Mouse (Mus musculus) spleen, adult 2 months (tissue): Measurements from ENCODE around the gene Klc2. TPM values are rescaled to one million over a fixed set of nuclear protein-coding genes. Genes with fewer than 3 reads are reported as not detected.
"Not testable (repeated sequence)": the region's sequence is repeated elsewhere in the genome, so short reads cannot be mapped to it uniquely, and the experiment has no call there.

Experiments used
- DNase-seq, 2 experiments: peaks; one replicate each; pipeline versions ENCODE4 v3.0.0 to v3.0.0-alpha.2; 2012 to 2021; ENCODE audit warnings: low spot score in 2 of 2, low read depth in 1 of 2
- H3K27ac ChIP-seq: fragments of 200-500 bp; 2 replicates; pipeline ENCODE4 v1.5.1; 2012; ENCODE audit warnings: low read length, inconsistent platforms; ENCODE audit not compliant: insufficient read depth
- H3K27me3 ChIP-seq: fragments of 200-500 bp; 2 replicates; pipeline ENCODE4 v1.6.1; 2012; ENCODE audit warnings: mild to moderate bottlenecking, moderate library complexity, low read length, inconsistent platforms; ENCODE audit not compliant: control insufficient read depth, insufficient read depth
- H3K36me3 ChIP-seq: fragments of 200-500 bp; 2 replicates; pipeline ENCODE4 v1.6.1; 2012; ENCODE audit warnings: mild to moderate bottlenecking, low read length, inconsistent platforms; ENCODE audit not compliant: control insufficient read depth, insufficient read depth
- H3K4me1 ChIP-seq: fragments of 200-500 bp; 2 replicates; pipeline ENCODE4 v1.6.1; 2011; ENCODE audit warnings: inconsistent platforms; ENCODE audit not compliant: control insufficient read depth, insufficient read depth, insufficient read length
- H3K4me3 ChIP-seq: fragments of 200-500 bp; 2 replicates; pipeline ENCODE4 v1.5.1; 2011; ENCODE audit warnings: mild to moderate bottlenecking, inconsistent platforms; ENCODE audit not compliant: insufficient read depth, insufficient read length; ENCODE audit errors: extremely low read depth
- CTCF ChIP-seq: fragments of 200-500 bp; IDR thresholded peaks from 2 replicates; pipeline ENCODE4 v1.5.1; 2011; ENCODE audit warnings: mild to moderate bottlenecking, inconsistent platforms; ENCODE audit not compliant: insufficient read depth, insufficient read length, insufficient replicate concordance; ENCODE audit errors: extremely low read depth
- POLR2A ChIP-seq: fragments of 200-500 bp; IDR thresholded peaks from 2 replicates; pipeline ENCODE4 v1.6.1; 2011; ENCODE audit warnings: low read depth, low read length, inconsistent platforms
- whole genome bisulfite sequencing: fragments of 180-500 bp; shearing (Covaris S2); methylation state at CpG from one replicate; pipeline ENCODE4 v1.1.7; 2018; 5-methylcytosine and 5-hydroxymethylcytosine counted together
- polyA plus RNA-seq: library from polyadenylated mRNA; depleted of rRNA; stranded (reverse); fragments of >200 nt; gene quantifications from 2 replicates; pipeline ENCODE4 v1.2.3, GENCODE M21; 2012; rRNA removed

Gene Klc2
- 26.8 and 27.9 TPM in 2 replicates for polyA plus RNA-seq

DNA sequence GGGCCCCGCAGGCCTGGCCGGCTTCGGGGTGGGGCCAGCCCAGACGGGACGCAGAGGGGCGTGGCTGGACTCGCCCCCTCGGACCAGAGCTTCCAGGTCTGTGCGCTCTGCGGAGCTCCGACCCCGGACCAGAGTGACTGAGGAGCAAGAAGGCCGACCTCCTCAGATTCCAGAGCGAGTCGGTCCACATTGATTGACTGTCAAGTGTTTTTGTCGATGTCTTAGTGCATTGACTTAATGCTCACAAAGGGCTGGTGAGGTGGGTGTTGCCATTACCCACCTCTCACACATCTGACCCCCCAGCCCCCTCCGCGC is at the start of gene Klc2:
TSS of gene Klc2 (minus strand) at position 177 of the 315 bp plus-strand sequence.
- no peaks in the 10 kb centered on the region for H3K36me3 ChIP-seq
- 7% methylated on average over 18 of the region's 18 CpGs for WGBS
- no peak for TF ChIP-seq CTCF
- TF ChIP-seq POLR2A: no peak
- peak within 1 kb of the TSS; percentile 58 for H3K27ac ChIP-seq
- no peak for DNase-seq
- peaks cover 5% of the 10 kb centered on the region for H3K4me1 ChIP-seq
- 0 out of 2 replicates have a peak, but pooled peaks cover 1% of the 10 kb centered on the region for H3K27me3 ChIP-seq
- H3K4me3 ChIP-seq: peak within 1 kb of the TSS; percentile 85

DNA sequence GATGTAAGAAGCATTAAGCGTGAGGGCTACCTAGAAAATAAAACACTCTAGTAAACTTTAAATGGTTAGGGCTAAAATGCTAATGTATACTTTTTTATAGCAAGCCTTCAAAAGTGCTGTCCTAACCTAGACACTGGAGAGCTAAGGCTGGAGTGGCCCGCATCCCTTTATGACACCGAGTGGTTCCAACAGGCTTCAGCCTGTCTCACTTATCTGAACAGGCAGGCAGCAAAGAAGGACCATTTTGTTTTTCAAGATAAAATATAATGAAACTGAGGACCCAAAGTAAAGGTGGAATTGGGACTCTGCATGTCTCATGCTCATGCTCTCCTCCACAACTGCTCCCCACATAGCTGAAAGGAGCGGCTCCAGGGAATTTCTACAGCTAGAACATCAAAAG is 49.1 kb upstream of the Klc2 start:
- no peak for DNase-seq
- no peaks in the 10 kb centered on the region for H3K36me3 ChIP-seq
- no peak overlapping the region for H3K4me3 ChIP-seq
- H3K27me3 ChIP-seq: no peaks in the 10 kb centered on the region
- H3K27ac ChIP-seq: no peak overlapping the region
- 93% methylated on average over 4 of the region's 4 CpGs for WGBS
- no peak for TF ChIP-seq POLR2A
- TF ChIP-seq CTCF: no peak
- no peaks in the 10 kb centered on the region for H3K4me1 ChIP-seq

DNA sequence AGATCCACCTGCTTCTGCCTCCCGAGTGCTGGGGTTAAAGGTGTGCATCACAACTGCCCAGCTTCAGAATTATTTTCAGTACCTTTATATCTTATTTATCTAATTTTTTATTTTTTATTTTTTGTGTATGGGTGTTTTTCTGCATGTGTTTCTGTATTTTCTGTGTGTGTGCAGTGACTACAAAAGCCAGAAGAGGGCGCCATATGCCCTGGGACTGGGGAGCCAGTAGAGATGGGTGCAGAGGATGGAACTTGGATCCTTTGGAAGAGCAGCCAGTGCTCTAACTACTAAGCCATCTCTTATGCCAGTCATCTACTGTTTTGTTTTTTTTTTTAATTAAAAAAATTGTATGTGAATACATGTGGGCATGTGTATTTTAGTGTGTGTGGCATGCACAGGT is 46.0 kb upstream of the Klc2 start:
- WGBS: 73% methylated on average over 2 of the region's 2 CpGs
- Histone ChIP-seq H3K36me3 (peaks cover 2% of the 10 kb centered on the region; the same call in 1 of the 2 replicates), H3K4me1 (no peaks in the 10 kb centered on the region), H3K4me3 (no peak overlapping the region), H3K27ac (no peak overlapping the region), H3K27me3 (no peaks in the 10 kb centered on the region)
- DNase-seq: no peak
- no peak for TF ChIP-seq POLR2A
- no peak for TF ChIP-seq CTCF

DNA sequence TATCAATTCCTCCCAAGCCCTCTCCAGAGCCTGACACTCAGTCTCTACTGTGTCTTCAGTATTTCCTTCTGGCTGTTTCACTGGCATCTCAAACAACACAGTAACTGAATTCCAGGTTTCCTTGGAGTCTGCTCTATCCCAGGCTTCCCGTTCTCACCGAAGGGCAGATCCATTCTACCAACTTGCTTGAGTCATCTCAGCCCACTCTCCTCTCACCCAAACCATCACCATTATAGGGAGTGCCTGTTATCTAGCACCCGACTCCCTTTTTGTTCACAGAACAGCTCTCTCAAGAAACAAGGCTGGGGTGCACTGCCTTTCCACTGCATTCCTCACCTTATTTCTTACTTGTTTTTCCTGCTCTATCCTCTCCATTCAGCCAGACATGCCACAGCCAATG is 43.6 kb upstream of the Klc2 start:
- WGBS: 92% methylated on average over 3 of the region's 3 CpGs
- Histone ChIP-seq H3K4me1 (no peaks in the 10 kb centered on the region), H3K4me3 (no peak overlapping the region), H3K27ac (no peak overlapping the region), H3K36me3 (peaks cover 2% of the 10 kb centered on the region; the same call in 1 of the 2 replicates), H3K27me3 (no peaks in the 10 kb centered on the region)
- no peak for TF ChIP-seq CTCF
- no peak for DNase-seq

DNA sequence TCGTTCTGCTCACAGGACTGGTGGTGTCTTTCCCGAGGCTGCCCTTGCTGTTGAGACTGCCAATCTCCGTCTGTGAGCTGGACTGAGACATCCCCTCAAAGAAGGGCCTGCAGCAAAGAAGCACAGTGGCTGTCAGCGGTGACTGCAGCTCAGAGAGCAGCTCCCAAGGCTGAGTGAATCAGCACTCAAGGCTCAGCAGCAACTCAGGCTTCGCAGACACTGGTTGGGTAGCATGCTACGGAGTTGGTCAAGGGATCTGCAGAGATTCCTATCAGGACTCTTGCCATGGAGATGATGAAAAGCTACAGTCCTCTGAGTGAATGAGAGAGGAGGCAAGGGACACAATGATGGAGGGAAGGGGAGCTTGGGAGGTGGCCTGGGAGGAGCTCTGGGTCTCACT is 33.9 kb upstream of the Klc2 start:
- 93% methylated on average over 6 of the region's 6 CpGs for WGBS
- no peak overlapping the region for H3K4me3 ChIP-seq
- H3K27me3 ChIP-seq: no peaks in the 10 kb centered on the region
- no peak for DNase-seq
- no peak for TF ChIP-seq POLR2A
- TF ChIP-seq CTCF: no peak
- peaks cover 23% of the 10 kb centered on the region for H3K36me3 ChIP-seq
- H3K27ac ChIP-seq: no peak overlapping the region
- H3K4me1 ChIP-seq: no peaks in the 10 kb centered on the region

DNA sequence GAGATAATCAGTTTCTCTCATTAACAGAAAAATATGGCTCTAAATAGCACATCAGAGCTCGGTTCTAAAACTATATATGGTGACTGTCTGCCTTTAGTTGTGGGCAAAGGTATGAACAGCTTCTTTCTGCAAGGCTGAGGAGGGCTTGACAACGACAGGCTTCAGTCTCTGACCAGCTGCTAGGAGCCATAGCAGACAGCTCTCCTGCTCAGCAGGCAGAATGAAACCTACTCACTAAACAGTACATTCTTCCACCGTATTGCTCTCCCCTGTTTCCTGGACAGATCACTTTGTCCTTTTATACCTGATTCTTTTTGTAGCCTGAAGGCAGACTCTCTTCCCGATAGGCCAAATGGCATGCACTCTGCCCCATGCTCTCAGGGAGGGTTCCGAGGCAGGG is 33.4 kb upstream of the Klc2 start:
- no peaks in the 10 kb centered on the region for H3K27me3 ChIP-seq
- H3K36me3 ChIP-seq: peaks cover 23% of the 10 kb centered on the region
- H3K4me1 ChIP-seq: no peaks in the 10 kb centered on the region
- TF ChIP-seq CTCF: no peak
- no peak for TF ChIP-seq POLR2A
- no peak overlapping the region for H3K27ac ChIP-seq
- WGBS: 87% methylated on average over 5 of the region's 5 CpGs
- no peak overlapping the region for H3K4me3 ChIP-seq
- DNase-seq: no peak

DNA sequence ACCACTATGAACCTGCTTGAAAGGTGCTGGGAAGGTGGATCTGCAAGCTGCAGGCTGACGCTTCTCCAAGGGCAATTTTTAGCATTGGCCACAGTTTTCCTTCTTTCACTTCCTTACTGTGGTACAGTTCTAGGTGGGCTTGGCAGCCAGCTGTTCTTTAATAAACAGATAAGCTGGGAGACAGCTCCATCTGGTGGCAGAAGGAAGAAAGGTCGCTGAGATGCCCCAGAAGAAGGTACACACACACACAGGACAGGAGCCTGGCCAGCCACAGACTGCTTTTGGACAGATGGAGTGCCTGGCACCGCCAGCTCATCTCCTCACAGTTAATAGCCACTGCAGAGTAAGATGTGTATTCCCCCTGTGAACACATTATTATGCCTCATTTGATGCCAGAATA is 33.0 kb upstream of the Klc2 start:
- 24% methylated on average over 3 of the region's 3 CpGs for WGBS
- TF ChIP-seq CTCF (peak; percentile 43; the same call in 1 of the 2 replicates), POLR2A (no peak)
- Histone ChIP-seq H3K4me3 (no peak overlapping the region), H3K36me3 (peaks cover 23% of the 10 kb centered on the region), H3K4me1 (no peaks in the 10 kb centered on the region), H3K27ac (no peak overlapping the region), H3K27me3 (no peaks in the 10 kb centered on the region)
- DNase-seq: peak; percentile 32 to 52

DNA sequence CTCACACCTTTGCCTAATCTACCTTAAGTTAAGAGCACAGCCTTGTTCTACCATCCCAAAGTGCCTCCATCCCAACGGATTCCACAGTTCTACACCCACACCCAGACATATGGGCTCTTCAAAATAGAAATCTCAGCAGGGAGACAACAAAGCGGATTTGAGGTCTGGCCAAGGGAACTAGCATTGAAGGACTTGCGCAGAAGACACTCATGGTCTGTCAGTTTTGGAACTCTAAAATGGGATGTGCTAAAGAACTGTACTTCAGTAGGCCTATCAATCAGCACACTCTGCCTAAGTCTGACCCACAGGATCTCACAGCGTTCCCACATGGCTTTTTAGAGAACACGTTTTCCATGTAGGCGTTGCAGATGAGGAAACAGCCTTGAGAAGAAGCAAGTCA is 32.0 kb upstream of the Klc2 start:
- DNase-seq: no peak
- H3K4me3 ChIP-seq: no peak overlapping the region
- H3K27ac ChIP-seq: no peak overlapping the region
- TF ChIP-seq POLR2A (no peak), CTCF (no peak)
- no peaks in the 10 kb centered on the region for H3K4me1 ChIP-seq
- 95% methylated on average over 6 of the region's 6 CpGs for WGBS
- no peaks in the 10 kb centered on the region for H3K27me3 ChIP-seq
- H3K36me3 ChIP-seq: peaks cover 19% of the 10 kb centered on the region

DNA sequence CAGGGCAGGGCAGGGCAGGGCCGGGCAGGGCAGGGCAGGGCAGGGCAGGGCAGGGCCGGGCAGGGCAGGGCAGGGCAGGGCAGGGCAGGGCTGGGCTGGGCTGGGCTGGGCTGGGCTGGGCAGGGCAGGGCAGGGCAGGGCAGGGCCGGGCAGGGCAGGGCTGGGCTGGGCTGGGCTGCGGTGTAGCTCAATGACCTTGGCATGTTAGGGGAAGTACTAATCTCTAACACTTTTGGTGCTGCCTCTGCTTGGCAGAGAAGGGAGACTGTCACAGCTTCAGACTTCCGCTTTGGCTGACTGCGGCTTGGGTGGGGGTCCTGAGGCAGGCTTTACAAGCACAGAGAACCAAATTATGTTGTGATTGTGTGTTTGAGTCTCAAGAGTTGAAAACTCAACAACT is 30.7 kb upstream of the Klc2 start:
- DNase-seq, H3K4me1 ChIP-seq, H3K4me3 ChIP-seq, H3K27me3 ChIP-seq, H3K27ac ChIP-seq: not testable (repeated sequence)
- peaks cover 21% of the 10 kb centered on the region for H3K36me3 ChIP-seq
- 67% methylated on average over 6 of the region's 6 CpGs for WGBS
